ENCODE assay signal across 9 mouse cellular contexts in the genomic region with DNA sequence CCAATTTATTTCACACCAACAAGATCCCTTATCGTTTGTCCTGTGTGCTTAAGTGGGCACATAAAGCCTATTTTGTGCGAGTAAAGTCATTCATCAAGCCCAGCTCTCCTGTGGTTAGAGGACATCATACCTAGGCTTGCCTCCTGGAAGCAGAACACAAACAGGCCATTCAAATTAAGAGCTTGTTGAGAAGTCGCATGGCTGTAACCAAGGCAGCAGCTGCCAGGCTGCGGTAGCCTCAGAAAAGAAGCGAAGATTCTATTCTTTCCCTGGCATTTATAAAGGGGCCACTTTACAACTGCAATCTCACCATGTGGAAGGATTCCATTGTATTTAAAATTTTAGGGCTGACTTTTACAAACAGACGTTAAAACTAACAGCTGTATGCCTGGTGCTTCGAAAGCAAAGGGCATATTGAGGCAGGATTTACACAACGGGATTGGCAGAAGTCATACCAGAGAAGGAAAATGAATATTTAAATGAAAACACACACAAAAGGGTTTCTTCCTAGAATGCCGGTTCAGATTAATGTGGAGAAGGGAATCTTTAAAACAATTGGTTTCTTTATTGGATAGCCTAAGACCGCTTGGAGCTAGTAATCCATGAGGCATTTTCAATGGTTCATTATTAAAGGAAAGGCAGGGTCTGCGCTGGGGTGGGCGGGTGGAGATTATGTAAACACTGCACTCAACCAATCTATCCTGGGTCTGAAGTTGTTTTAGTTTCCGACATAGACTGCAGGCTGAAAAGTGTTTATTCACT.
DNase-seq lines count a peak whose midpoint lies in the region; ATAC-seq and TF ChIP-seq lines count a peak whose summit lies in the region.
"Had no signal": no experiment of that assay in that cellular context is flagged by ENCODE, and none has a peak within 500 bp of the region (broad histone marks: within the 10 kb centered on the region; RNA-seq: fewer than 3 reads in every experiment).

No protein-coding gene starts in this region.

- 27% methylated on average over 13 of the region's 13 CpGs for WGBS in embryonic facial prominence, embryonic 15.5 days
- WGBS in intestine, embryonic 15.5 days: 32% methylated on average over 13 of the region's 13 CpGs
- 9% methylated on average over 13 of the region's 13 CpGs for WGBS in neural tube, embryonic 15.5 days

- TF ChIP-seq CTCF in left cerebral cortex, adult 2 months (IDR thresholded peaks at IDR 0.05): no peak

- peak; percentile 54; the same call in 1 of the 2 replicates for ATAC-seq in embryonic facial prominence, embryonic 15.5 days (ENCODE audit: insufficient number of reproducible peaks, low FRiP score, low TSS enrichment, low read depth)
- peak; percentile 45; the same call in 1 of the 2 replicates for ATAC-seq in intestine, embryonic 15.5 days
- peak; percentile 84 for ATAC-seq in neural tube, embryonic 15.5 days (ENCODE audit: low FRiP score)

- no peaks in the 10 kb centered on the region for H3K9me3 ChIP-seq in embryonic facial prominence, embryonic 15.5 days (replicated peaks)
- no peaks in the 10 kb centered on the region for H3K9me3 ChIP-seq in intestine, embryonic 15.5 days
- H3K9me3 ChIP-seq in neural tube, embryonic 15.5 days (replicated peaks): no peaks in the 10 kb centered on the region

- H3K27me3 ChIP-seq in embryonic facial prominence, embryonic 15.5 days: no peaks in the 10 kb centered on the region
- no peaks in the 10 kb centered on the region for H3K27me3 ChIP-seq in intestine, embryonic 15.5 days (replicated peaks)
- H3K27me3 ChIP-seq in neural tube, embryonic 15.5 days (replicated peaks): peaks cover 21% of the 10 kb centered on the region

- H3K4me2 ChIP-seq in embryonic facial prominence, embryonic 15.5 days (replicated peaks): peak overlapping the region; percentile 36
- H3K4me2 ChIP-seq in intestine, embryonic 15.5 days (replicated peaks): peak overlapping the region; percentile 41
- H3K4me2 ChIP-seq in neural tube, embryonic 15.5 days: peak overlapping the region; percentile 55

- H3K36me3 ChIP-seq in embryonic facial prominence, embryonic 15.5 days: no peaks in the 10 kb centered on the region
- no peaks in the 10 kb centered on the region for H3K36me3 ChIP-seq in intestine, embryonic 15.5 days
- H3K36me3 ChIP-seq in neural tube, embryonic 15.5 days: no peaks in the 10 kb centered on the region

- peaks cover 6% of the 10 kb centered on the region; the same call in 1 of the 2 replicates for H3K4me1 ChIP-seq in embryonic facial prominence, embryonic 15.5 days
- H3K4me1 ChIP-seq in intestine, embryonic 15.5 days (replicated peaks): no peaks in the 10 kb centered on the region
- H3K4me1 ChIP-seq in neural tube, embryonic 15.5 days: peaks cover 13% of the 10 kb centered on the region

- intact Hi-C loops in left cerebral cortex, adult 2 months (cut with DNase I): no loop called here

- no peak overlapping the region for H3K9ac ChIP-seq in embryonic facial prominence, embryonic 15.5 days
- H3K9ac ChIP-seq in intestine, embryonic 15.5 days: no peak overlapping the region
- H3K9ac ChIP-seq in neural tube, embryonic 15.5 days (replicated peaks): peak overlapping the region; percentile 28; the same call in 1 of the 2 replicates
- H3K9ac ChIP-seq: liver, embryonic 14.5 days had no signal

- DNase-seq in left cerebral cortex, adult 2 months (ENCODE audit: extremely low spot score in 1 of 2, low spot score in 2 of 2): no peak
- DNase-seq in left cerebral cortex, adult 11 months (ENCODE audit: low spot score): no peak
- no peak for DNase-seq in adrenal gland, postnatal 10 days
- no peak for DNase-seq in heart, postnatal 4 days
- DNase-seq in adrenal gland, adult (ENCODE audit: inconsistent age in 2 of 2, low spot score in 1 of 2): no peak

- peak overlapping the region; percentile 13; the same call in 1 of the 2 replicates for H3K27ac ChIP-seq in left cerebral cortex, adult 2 months
- H3K27ac ChIP-seq in embryonic facial prominence, embryonic 15.5 days (replicated peaks): 0 out of 2 replicates have a peak overlapping the region, but pooled peaks have one; percentile 39
- H3K27ac ChIP-seq in intestine, embryonic 15.5 days: no peak overlapping the region
- H3K27ac ChIP-seq in neural tube, embryonic 15.5 days (replicated peaks): peak overlapping the region; percentile 66
- H3K27ac ChIP-seq: liver, embryonic 14.5 days had no signal

- no peak overlapping the region for H3K4me3 ChIP-seq in left cerebral cortex, adult 2 months
- H3K4me3 ChIP-seq in embryonic facial prominence, embryonic 15.5 days (replicated peaks): peak overlapping the region; percentile 22
- no peak overlapping the region for H3K4me3 ChIP-seq in intestine, embryonic 15.5 days (replicated peaks)
- peak overlapping the region; percentile 22 for H3K4me3 ChIP-seq in neural tube, embryonic 15.5 days (replicated peaks)

Comparison
In these comparisons a context has a peak if more than half of its experiments do, and no peak if none do; other contexts are left out.
1. H3K4me3 ChIP-seq: peak in embryonic facial prominence, embryonic 15.5 days (single experiment) and neural tube, embryonic 15.5 days (single experiment); none in left cerebral cortex, adult 2 months (single experiment) and intestine, embryonic 15.5 days (single experiment).
2. Peak in every context shown above with its lines, with median percentiles within 50 percentile points of each other: ATAC-seq and H3K4me2 ChIP-seq.